Mouse (Mus musculus) intestine, embryonic 14.5 days (tissue): Measurements from ENCODE around the gene Scd2. TPM values are rescaled to one million over a fixed set of nuclear protein-coding genes. Genes with fewer than 3 reads are reported as not detected.

Experiments
- ATAC-seq: fragments of 200-750 bp; cut with Nextera tagmentation; replicated peaks from 2 replicates; pipeline ENCODE4 v1.8.0; 2017; ENCODE audit warnings: low read depth, moderate number of reproducible peaks, moderate TSS enrichment, moderate library complexity; ENCODE audit not compliant: low FRiP score, low TSS enrichment
- DNase-seq: peaks from one replicate; pipeline ENCODE4 v3.0.0-alpha.2; 2018; ENCODE audit warnings: low spot score
- H3K27ac ChIP-seq: fragments of 300-500 bp; sonication (generic); 2 replicates; pipeline ENCODE4 v1.5.1; 2014; ENCODE audit warnings: low read depth, mild to moderate bottlenecking, control low read depth
- H3K27me3 ChIP-seq: fragments of 300-500 bp; sonication (generic); replicated peaks from 2 replicates; pipeline ENCODE4 v1.6.1; 2014; ENCODE audit warnings: low read length, control low read depth; ENCODE audit not compliant: control insufficient read depth, insufficient read depth
- H3K36me3 ChIP-seq: fragments of 300-500 bp; sonication (generic); 2 replicates; pipeline ENCODE4 v1.6.1; 2014; ENCODE audit warnings: low read length, control low read depth; ENCODE audit not compliant: control insufficient read depth, insufficient read depth
- H3K4me1 ChIP-seq: fragments of 300-500 bp; sonication (generic); replicated peaks from 2 replicates; pipeline ENCODE4 v1.6.1; 2014; ENCODE audit warnings: low read length, control low read depth, mixed read lengths; ENCODE audit not compliant: control insufficient read depth, insufficient read depth
- H3K4me2 ChIP-seq: fragments of 300-500 bp; sonication (generic); 2 replicates; pipeline ENCODE4 v1.6.1; 2014; ENCODE audit warnings: low read length
- H3K4me3 ChIP-seq: fragments of 300-500 bp; sonication (generic); 2 replicates; pipeline ENCODE4 v1.5.1; 2014; ENCODE audit warnings: low read depth, low read length, control low read depth, mixed read lengths
- H3K9ac ChIP-seq: fragments of 300-500 bp; sonication (generic); 2 replicates; pipeline ENCODE4 v1.6.1; 2014; ENCODE audit warnings: mild to moderate bottlenecking, low read length
- H3K9me3 ChIP-seq: fragments of 300-500 bp; sonication (generic); 2 replicates; pipeline ENCODE4 v1.6.1; 2016; ENCODE audit warnings: low read length, control low read depth; ENCODE audit not compliant: control insufficient read depth
- WGBS: fragments of 180-500 bp; shearing (Covaris S2); extraction: QIAGEN DNeasy Blood & Tissue Kit; methylation state at CpG from one replicate; pipeline ENCODE4 v1.1.7; 2014; 5-methylcytosine and 5-hydroxymethylcytosine counted together
- microRNA-seq: library from miRNA; unstranded; fragments of <30 nt; microRNA quantifications from one replicate; pipeline ENCODE4, GENCODE M21; 2016
- polyA plus RNA-seq: library from polyadenylated mRNA; unstranded; fragments of >200 nt; fragmentation: Nextera tagmentation; extraction: Ambion mirVana; gene quantifications from 2 replicates; pipeline ENCODE4 v1.2.1, GENCODE M21; 2014

Gene Scd2
- polyA plus RNA-seq, 1 experiment from 2014 or later: 386 TPM

GRCm38 (mm10) chr19:44332833-44333623 lies 39.6 kb downstream of the Scd2 start, which contains the start of gene Scd4:
TSS of gene Scd4 (plus strand) at chr19:44333092.
- no peak within 1 kb of the TSS for H3K4me3 ChIP-seq
- H3K9ac ChIP-seq: no peak within 1 kb of the TSS
- ATAC-seq (no peak), DNase-seq (no peak)
- no peak within 1 kb of the TSS for H3K4me2 ChIP-seq
- peaks cover 4% of the 10 kb centered on the region; the same call in 1 of the 2 replicates for H3K9me3 ChIP-seq
- no peak within 1 kb of the TSS for H3K27ac ChIP-seq
- no peaks in the 10 kb centered on the region for H3K4me1 ChIP-seq
- no peaks in the 10 kb centered on the region for H3K27me3 ChIP-seq
- H3K36me3 ChIP-seq: no peaks in the 10 kb centered on the region
- 87% methylated on average over 10 of the region's 10 CpGs for WGBS

GRCm38 (mm10) chr19:44333991-44334390 lies 40.5 kb downstream of the Scd2 start:
- WGBS: 85% methylated on average over 9 of the region's 9 CpGs
- Histone ChIP-seq H3K4me3 (no peak overlapping the region), H3K9me3 (no peaks in the 10 kb centered on the region), H3K27ac (no peak overlapping the region), H3K4me2 (no peak overlapping the region), H3K4me1 (no peaks in the 10 kb centered on the region), H3K36me3 (no peaks in the 10 kb centered on the region), H3K27me3 (no peaks in the 10 kb centered on the region), H3K9ac (no peak overlapping the region)
- DNase-seq (no peak), ATAC-seq (no peak)

GRCm38 (mm10) chr19:44335876-44336662 lies 42.6 kb downstream of the Scd2 start:
- no peak for DNase-seq
- no peaks in the 10 kb centered on the region for H3K36me3 ChIP-seq
- no peak for ATAC-seq
- no peaks in the 10 kb centered on the region for H3K4me1 ChIP-seq
- no peak overlapping the region for H3K4me2 ChIP-seq
- 79% methylated on average over 6 of the region's 6 CpGs for whole genome bisulfite sequencing
- no peaks in the 10 kb centered on the region for H3K27me3 ChIP-seq
- H3K4me3 ChIP-seq: no peak overlapping the region
- H3K27ac ChIP-seq: no peak overlapping the region
- no peaks in the 10 kb centered on the region for H3K9me3 ChIP-seq
- H3K9ac ChIP-seq: no peak overlapping the region

- no peaks in the 10 kb centered on the region for H3K4me1 ChIP-seq
- H3K4me2 ChIP-seq: no peak overlapping the region
- H3K9me3 ChIP-seq: no peaks in the 10 kb centered on the region
- ATAC-seq (no peak), DNase-seq (no peak)
- no peak overlapping the region for H3K9ac ChIP-seq
- H3K36me3 ChIP-seq: no peaks in the 10 kb centered on the region
- H3K27ac ChIP-seq: no peak overlapping the region
- H3K27me3 ChIP-seq: no peaks in the 10 kb centered on the region
- WGBS: 83% methylated on average over 8 of the region's 8 CpGs
- no peak overlapping the region for H3K4me3 ChIP-seq
These were observed 56.2 kb downstream of the Scd2 start for GRCm38 (mm10) chr19:44349689-44350088.

- Histone ChIP-seq H3K27ac (no peak overlapping the region), H3K27me3 (no peaks in the 10 kb centered on the region), H3K4me3 (no peak overlapping the region), H3K4me2 (no peak overlapping the region), H3K9me3 (no peaks in the 10 kb centered on the region), H3K36me3 (no peaks in the 10 kb centered on the region), H3K9ac (no peak overlapping the region), H3K4me1 (no peaks in the 10 kb centered on the region)
- DNase-seq (no peak), ATAC-seq (no peak)
- 78% methylated on average over 7 of the region's 7 CpGs for WGBS
These were observed 58.3 kb downstream of the Scd2 start for GRCm38 (mm10) chr19:44351756-44352155.

Small RNA genes within 50 kb of the gene (microRNA-seq; reads per million reads assigned to microRNA genes)
- 0.34 reads per million for gene Mir5114

Other genes with a start within 250 kb of the Scd2 start
- gene Erlin1, start 223.9 kb upstream of the Scd2 start, polyA plus RNA-seq: 21.9 and 25.7 TPM in 2 replicates
- gene Chuk, start 186.2 kb upstream of the Scd2 start, polyA plus RNA-seq: 37.5 and 40.4 TPM in 2 replicates
- gene Cwf19l1, start 157.8 kb upstream of the Scd2 start, polyA plus RNA-seq: 35.5 and 37.8 TPM in 2 replicates
- 85.5 and 97.1 TPM in 2 replicates for gene Bloc1s2, start 147.2 kb upstream of the Scd2 start, polyA plus RNA-seq
- 0.12 TPM in 1 of 2 replicates, not detected in the other for gene Pkd2l1, start 101.2 kb upstream of the Scd2 start, polyA plus RNA-seq
- gene Scd3, start 90.4 kb upstream of the Scd2 start, polyA plus RNA-seq: 0.19 and 0.67 TPM in 2 replicates
- 0.08 and 0.20 TPM in 2 replicates for gene Scd4, start 39.4 kb downstream of the Scd2 start, polyA plus RNA-seq
- gene Scd1, start 114.2 kb downstream of the Scd2 start, polyA plus RNA-seq: 3.5 and 4.4 TPM in 2 replicates
- not detected in 2 replicates for gene Wnt8b, start 199.8 kb downstream of the Scd2 start, polyA plus RNA-seq